Mouse (Mus musculus): ENCODE results near the gene Tmem38b. TPM values are rescaled to one million over a fixed set of nuclear protein-coding genes. Genes with fewer than 3 reads are reported as not detected.

The Tmem38b gene
- total and polyA plus RNA-seq, 3 experiments, result 3.1 to 5.9 TPM; not detected in 1

DNA sequence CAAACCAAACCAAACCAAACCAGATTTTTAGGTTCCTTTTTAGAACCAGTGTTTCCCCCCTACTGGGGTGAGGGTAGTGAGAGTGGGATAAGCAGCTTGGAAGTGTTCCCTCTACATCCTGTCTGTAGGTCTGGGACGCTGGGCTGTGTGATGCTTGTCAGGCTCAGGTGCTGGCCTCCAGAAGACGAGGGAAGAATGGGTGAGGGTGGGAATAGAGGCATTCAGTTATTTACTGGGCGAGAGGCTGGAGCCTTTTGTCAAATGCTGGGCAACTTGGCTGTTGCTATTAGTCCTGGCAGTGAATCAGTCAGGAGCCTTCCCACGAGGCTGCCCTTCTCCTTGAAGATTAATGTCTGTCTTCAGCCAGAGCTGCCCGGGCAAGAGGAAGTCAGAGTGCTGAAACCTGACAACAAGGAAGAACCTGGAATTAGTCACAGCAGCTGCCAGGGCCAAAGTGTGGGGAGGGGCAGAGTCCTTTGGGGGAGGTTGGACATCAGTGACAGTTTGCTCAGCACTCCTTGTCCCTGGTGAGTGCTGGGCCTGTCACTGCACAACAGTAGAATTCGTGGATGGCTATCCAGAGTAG, 74.6 kb downstream of the Tmem38b start:
- Histone ChIP-seq H3K9ac (ENCODE audit: control insufficient read depth, low read depth, low read length, poor library complexity, severe bottlenecking) (no peak overlapping the region), H3K36me3 (ENCODE audit: control insufficient read depth in 1 of 2, insufficient read depth in 2 of 2, low read length in 2 of 2) (no peaks in the 10 kb centered on the region), H3K9me3 (replicated peaks; ENCODE audit: insufficient read depth, low read length) (no peaks in the 10 kb centered on the region), H3K27me3 (ENCODE audit: control insufficient read depth in 1 of 2, insufficient read depth in 2 of 2, low read length in 2 of 2) (no peaks in the 10 kb centered on the region), H3K4me3 (ENCODE audit: control insufficient read depth in 1 of 2, insufficient read depth in 1 of 2, low read depth in 2 of 2, low read length in 2 of 2) (no peak overlapping the region), H3K79me2 (ENCODE audit: control insufficient read depth, insufficient read depth, low read length, poor library complexity) (no peaks in the 10 kb centered on the region), H3K4me1 (ENCODE audit: control insufficient read depth in 1 of 2, insufficient read depth in 2 of 2, low read length in 2 of 2) (no peaks in the 10 kb centered on the region), H3K27ac (ENCODE audit: control insufficient read depth, low read depth, low read length) (no peak overlapping the region)
- no peak for TF ChIP-seq HCFC1 (IDR thresholded peaks at IDR 0.05; ENCODE audit: low read depth, low read length)
- TF ChIP-seq RCOR1 (IDR thresholded peaks at IDR 0.05; ENCODE audit: low read depth, low read length), result no peak
- no peak for TF ChIP-seq SIN3A (IDR thresholded peaks at IDR 0.05; ENCODE audit: low read length)
- no peak for TF ChIP-seq CHD1 (IDR thresholded peaks at IDR 0.05; ENCODE audit: low read depth, low read length)
- TF ChIP-seq USF1 (IDR thresholded peaks at IDR 0.05; ENCODE audit: low read depth, low read length), result no peak
- no peak for TF ChIP-seq MAX (IDR thresholded peaks at IDR 0.05; ENCODE audit: low read length)
- no peak for TF ChIP-seq JUND (IDR thresholded peaks at IDR 0.05; ENCODE audit: low read depth, low read length)
- no peak for TF ChIP-seq ETS1 (IDR thresholded peaks at IDR 0.05; ENCODE audit: low read depth, low read length)
- no peak for TF ChIP-seq POLR2A (IDR thresholded peaks at IDR 0.05; ENCODE audit: control insufficient read depth in 1 of 2, insufficient read depth in 1 of 2, low read depth in 1 of 2, low read length in 2 of 2, poor library complexity in 1 of 2)
- TF ChIP-seq NELFE (IDR thresholded peaks at IDR 0.05; ENCODE audit: low read depth, low read length), result no peak
- no peak for DNase-seq (ENCODE audit: low read depth, low spot score)

DNA sequence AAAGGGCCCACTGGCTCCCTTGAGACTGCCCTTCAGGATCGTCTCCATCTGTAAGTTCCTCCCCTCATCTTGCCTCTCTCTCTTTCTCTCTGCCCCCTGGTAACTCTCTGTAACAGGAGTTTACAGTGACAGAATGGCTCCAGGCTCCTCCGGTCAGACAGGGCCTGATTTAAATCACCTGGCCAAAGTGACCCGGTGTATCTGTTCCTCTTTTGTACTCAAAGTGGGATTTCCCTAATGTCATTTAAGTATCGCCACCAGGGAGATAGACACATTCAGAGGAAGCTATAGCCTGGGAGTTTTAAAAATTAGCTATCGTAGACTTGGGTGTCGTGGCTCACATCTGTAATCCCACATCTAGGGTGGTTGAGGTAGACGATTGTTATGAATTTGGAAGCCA, 78.5 kb downstream of the Tmem38b start:
- Histone ChIP-seq H3K27me3 (ENCODE audit: control insufficient read depth in 1 of 2, insufficient read depth in 2 of 2, low read length in 2 of 2) (no peaks in the 10 kb centered on the region), H3K9me3 (replicated peaks; ENCODE audit: insufficient read depth, low read length) (no peaks in the 10 kb centered on the region), H3K4me3 (ENCODE audit: control insufficient read depth in 1 of 2, insufficient read depth in 1 of 2, low read depth in 2 of 2, low read length in 2 of 2) (no peak overlapping the region), H3K36me3 (ENCODE audit: control insufficient read depth in 1 of 2, insufficient read depth in 2 of 2, low read length in 2 of 2) (no peaks in the 10 kb centered on the region), H3K79me2 (ENCODE audit: control insufficient read depth, insufficient read depth, low read length, poor library complexity) (no peaks in the 10 kb centered on the region), H3K9ac (ENCODE audit: control insufficient read depth, low read depth, low read length, poor library complexity, severe bottlenecking) (no peak overlapping the region), H3K4me1 (ENCODE audit: control insufficient read depth in 1 of 2, insufficient read depth in 2 of 2, low read length in 2 of 2) (no peaks in the 10 kb centered on the region), H3K27ac (ENCODE audit: control insufficient read depth, low read depth, low read length) (no peak overlapping the region)
- no peak for DNase-seq (ENCODE audit: low read depth, low spot score)
- TF ChIP-seq MEF2A (IDR thresholded peaks at IDR 0.05; ENCODE audit: extremely low read depth, insufficient replicate concordance, low read depth, low read length, poor library complexity, severe bottlenecking) (no peak), KAT2A (conservative IDR thresholded peaks at IDR 0.05; ENCODE audit: low read depth, low read length) (no peak), POLR2AphosphoS2 (IDR thresholded peaks at IDR 0.05; ENCODE audit: low read length) (no peak), GATA1 (IDR thresholded peaks at IDR 0.05; ENCODE audit: low read depth, low read length) (no peak), TBP (IDR thresholded peaks at IDR 0.05; ENCODE audit: low read depth, low read length) (no peak), ETS1 (IDR thresholded peaks at IDR 0.05; ENCODE audit: low read depth, low read length) (no peak), BHLHE40 (IDR thresholded peaks at IDR 0.05; ENCODE audit: borderline replicate concordance, low read depth, low read length) (no peak), ZKSCAN1 (IDR thresholded peaks at IDR 0.05; ENCODE audit: low read depth, low read length) (no peak), JUND (IDR thresholded peaks at IDR 0.05; ENCODE audit: low read depth, low read length) (no peak), ZNF384 (IDR thresholded peaks at IDR 0.05; ENCODE audit: low read depth, low read length) (no peak), ELF1 (IDR thresholded peaks at IDR 0.05; ENCODE audit: low read depth, low read length) (no peak), MAZ (IDR thresholded peaks at IDR 0.05; ENCODE audit: low read depth, low read length) (no peak), SMC3 (IDR thresholded peaks at IDR 0.05; ENCODE audit: low read depth, low read length) (no peak), NRF1 (IDR thresholded peaks at IDR 0.05; ENCODE audit: insufficient read depth, low read depth, low read length, poor library complexity, severe bottlenecking) (no peak), POLR2A (IDR thresholded peaks at IDR 0.05; ENCODE audit: control insufficient read depth in 1 of 2, insufficient read depth in 1 of 2, low read depth in 1 of 2, low read length in 2 of 2, poor library complexity in 1 of 2) (no peak), CTCF (IDR thresholded peaks at IDR 0.05 in 2 of 3, conservative IDR thresholded peaks at IDR 0.05 in 1 of 3; ENCODE audit: control insufficient read depth in 1 of 3, insufficient read depth in 1 of 3, low read depth in 2 of 3, low read length in 3 of 3, poor library complexity in 1 of 3, severe bottlenecking in 1 of 3) (no peak), MYC (IDR thresholded peaks at IDR 0.05; ENCODE audit: low read depth, low read length) (no peak)

Measured in MEL (cell line).